Mouse (Mus musculus): ENCODE results near the gene Calcoco2.
"Not testable (repeated sequence)": the region's sequence is repeated elsewhere in the genome, so short reads cannot be mapped to it uniquely, and the experiment has no call there.

DNA sequence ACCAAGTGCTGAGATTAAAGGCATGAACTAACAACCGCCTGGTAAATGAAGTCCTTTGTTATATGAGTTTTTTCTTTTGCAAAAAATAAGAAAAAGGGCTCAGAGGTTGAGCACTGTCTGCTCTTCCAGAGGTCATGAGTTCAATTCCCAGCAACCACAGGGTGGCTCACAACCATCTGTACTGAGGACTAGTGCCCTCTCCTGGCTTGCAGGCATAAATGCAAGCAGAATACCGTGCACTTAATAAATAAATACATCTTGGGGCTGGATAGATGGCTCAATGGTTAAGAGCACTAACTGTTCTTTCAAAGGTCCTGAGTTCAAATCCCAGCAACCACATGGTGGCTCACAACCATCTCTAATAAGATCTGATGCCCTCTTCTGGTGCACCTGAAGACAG, 814 bp downstream of the Calcoco2 start:
- TF ChIP-seq POLR2A (IDR thresholded peaks at IDR 0.05; ENCODE audit: borderline replicate concordance, extremely low read depth, low read depth, low read length); CTCF (IDR thresholded peaks at IDR 0.05; ENCODE audit: insufficient read depth, low read length): not testable (repeated sequence)

Data from lung, adult 2 months (tissue).